Mouse (Mus musculus): Measurements from ENCODE around the gene Gpank1.
"Not testable (repeated sequence)": the region's sequence is repeated elsewhere in the genome, so short reads cannot be mapped to it uniquely, and the experiment has no call there.

GRCm38 (mm10) chr17:35123287-35123686, 2.0 kb downstream of the Gpank1 start:
- not testable (repeated sequence) for TF ChIP-seq POLR2A (IDR thresholded peaks at IDR 0.05; ENCODE audit: low read depth, low read length); CTCF (IDR thresholded peaks at IDR 0.05; ENCODE audit: extremely low read depth, insufficient read length, insufficient replicate concordance, low read depth, low read length)
